Mouse (Mus musculus) 416B (cell line): ENCODE measurements around the gene Mcl1.
A peak's percentile ranks its signal among the peaks of the same experiment; 100 is the strongest.
"Not testable (repeated sequence)": the region's sequence is repeated elsewhere in the genome, so short reads cannot be mapped to it uniquely, and the experiment has no call there.

ENCODE experiments used
- DNase-seq: peaks from one replicate; pipeline ENCODE4 v3.0.0; 2011; ENCODE audit warnings: low read depth

Gene Mcl1

GRCm38 (mm10) chr3:95658236-95658867, at the start of gene Mcl1:
Gene Mcl1, plus strand, starts transcription at chr3:95658788.
- peak; percentile 95 for DNase-seq

GRCm38 (mm10) chr3:95609195-95609594, 49.4 kb upstream of the Mcl1 start:
- DNase-seq = no peak

- no peak for DNase-seq
These were observed 44.6 kb upstream of the Mcl1 start for GRCm38 (mm10) chr3:95613996-95614395.

DNA sequence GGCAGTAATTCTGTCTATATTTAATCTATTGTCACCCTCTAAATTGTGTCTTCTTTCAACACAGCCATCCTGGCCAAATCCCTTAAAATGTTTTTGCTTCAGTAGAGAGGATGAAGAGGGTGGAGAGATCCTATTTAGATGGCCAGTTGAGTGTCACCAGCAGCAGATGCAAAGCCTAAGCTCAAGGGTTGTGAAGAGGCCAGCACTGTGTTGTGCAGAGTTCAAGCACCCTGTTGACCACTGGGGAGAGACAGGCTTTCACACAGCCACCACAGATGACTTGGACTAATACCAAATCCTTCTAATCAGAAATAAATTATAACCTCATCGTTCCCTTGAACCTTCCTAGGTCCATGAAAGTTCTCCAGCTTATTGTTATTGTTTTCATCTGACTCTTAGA, 40.1 kb upstream of the Mcl1 start:
- no peak for DNase-seq

- DNase-seq = no peak
These were observed 37.3 kb upstream of the Mcl1 start for GRCm38 (mm10) chr3:95621241-95621640.

DNA sequence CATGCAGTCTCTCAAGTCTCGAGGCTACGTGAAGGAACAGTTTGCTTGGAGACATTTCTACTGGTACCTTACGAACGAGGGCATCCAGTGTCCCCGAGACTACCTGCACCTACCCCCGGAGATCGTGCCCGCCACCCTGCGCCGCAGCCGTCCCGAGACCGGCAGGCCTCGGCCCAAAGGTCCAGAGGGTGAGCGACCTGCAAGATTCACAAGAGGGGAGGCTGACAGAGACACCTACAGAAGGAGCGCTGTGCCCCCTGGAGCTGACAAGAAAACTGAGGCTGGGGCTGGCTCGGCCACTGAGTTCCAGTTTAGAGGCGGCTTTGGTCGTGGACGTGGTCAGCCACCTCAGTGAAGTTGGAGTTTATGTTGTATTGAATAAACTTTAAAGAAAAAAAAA, 36.2 kb upstream of the Mcl1 start:
- not testable (repeated sequence) for DNase-seq

- DNase-seq = no peak
These were observed 35.0 kb upstream of the Mcl1 start for GRCm38 (mm10) chr3:95623551-95623950.

- DNase-seq = not testable (repeated sequence)
These were observed 34.5 kb upstream of the Mcl1 start for GRCm38 (mm10) chr3:95623991-95624515.

DNA sequence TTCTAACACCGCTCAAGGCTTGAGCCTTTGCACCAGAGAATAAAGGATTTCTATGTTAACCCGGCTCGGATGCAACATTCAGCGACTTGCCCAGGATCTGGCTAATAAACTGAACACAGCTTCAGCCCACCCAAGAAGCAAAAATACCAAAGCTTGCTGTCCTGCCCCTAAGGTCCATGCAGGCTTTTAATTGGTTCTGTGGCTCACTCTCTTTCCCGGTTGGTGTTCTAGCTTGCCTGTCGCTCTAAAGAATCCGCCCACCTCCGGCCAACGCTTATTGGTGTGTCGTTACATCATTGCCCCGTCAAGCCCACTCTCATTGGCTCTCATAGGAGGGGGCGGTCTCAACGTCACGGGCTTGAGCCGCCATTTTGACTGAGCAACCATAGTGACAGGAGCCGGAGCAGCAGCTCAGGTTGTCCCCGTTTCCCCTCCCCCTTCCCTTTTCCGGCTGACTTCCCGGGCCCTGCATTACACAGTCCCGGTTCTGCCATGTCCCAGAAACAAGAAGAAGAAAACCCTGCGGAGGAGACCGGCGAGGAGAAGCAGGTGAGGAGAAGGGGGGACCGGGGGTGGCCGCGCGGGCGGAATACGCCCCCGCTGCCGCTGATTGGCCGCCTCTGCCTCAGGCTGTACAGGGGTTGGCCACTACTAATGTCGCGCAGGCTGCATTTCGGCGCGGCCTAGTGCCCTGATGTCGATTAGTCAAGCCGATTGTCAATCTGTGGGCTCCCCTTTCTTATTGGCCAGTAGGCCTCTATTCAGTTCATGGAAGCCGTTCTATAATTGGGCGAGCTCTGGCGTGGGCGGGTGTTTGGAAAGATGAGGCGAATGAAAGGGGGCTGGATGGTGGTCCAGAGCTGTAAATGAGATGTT, 33.7 kb upstream of the Mcl1 start, which contains the start of gene Ensa:
Ensa (plus strand) TSS at position 366 of the 876 bp plus-strand sequence.
- peak; percentile 100 for DNase-seq

- no peak for DNase-seq
These were observed 30.8 kb upstream of the Mcl1 start for GRCm38 (mm10) chr3:95627763-95628162.

DNA sequence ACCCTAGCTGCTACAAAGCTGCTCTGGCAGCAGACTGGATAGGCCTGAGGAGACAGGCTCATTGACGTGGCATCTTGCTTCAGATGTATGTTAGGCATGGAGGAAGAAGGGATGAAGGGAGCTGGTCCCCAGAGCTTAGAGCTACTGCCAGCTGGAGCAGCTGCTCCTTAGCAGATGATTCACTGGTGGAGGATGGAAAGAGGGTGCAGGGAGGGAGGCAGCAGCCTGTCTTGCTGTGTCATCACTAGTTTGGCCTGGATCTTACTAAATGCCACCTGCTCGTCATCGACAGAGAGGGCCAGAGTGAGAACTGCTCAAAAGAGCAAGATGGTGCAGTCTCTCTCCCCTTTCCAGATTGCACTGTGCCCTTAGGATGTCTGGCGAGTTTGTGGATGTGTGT, 28.8 kb upstream of the Mcl1 start:
- DNase-seq = no peak

DNA sequence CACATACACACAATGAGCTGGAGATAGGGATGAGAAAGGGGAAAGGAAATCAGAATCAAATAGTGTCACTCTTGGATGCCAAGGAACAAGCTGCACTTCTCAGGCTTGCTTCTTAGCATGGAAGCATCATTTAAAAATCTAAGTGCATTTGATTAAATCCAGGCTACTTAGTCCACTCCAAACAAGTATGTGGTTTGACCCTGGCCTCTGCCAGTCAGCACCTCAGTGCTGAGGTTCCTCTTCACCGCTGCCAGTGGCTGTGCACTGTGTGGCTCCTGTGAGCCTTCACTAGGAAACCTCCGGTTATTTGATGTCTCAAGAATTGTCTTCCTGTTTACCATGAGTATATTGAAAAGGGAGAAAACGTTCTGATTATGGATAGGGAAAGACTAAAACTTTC, 27.7 kb upstream of the Mcl1 start:
- DNase-seq = no peak

- DNase-seq = no peak
These were observed 27.3 kb upstream of the Mcl1 start for GRCm38 (mm10) chr3:95631304-95631703.

DNA sequence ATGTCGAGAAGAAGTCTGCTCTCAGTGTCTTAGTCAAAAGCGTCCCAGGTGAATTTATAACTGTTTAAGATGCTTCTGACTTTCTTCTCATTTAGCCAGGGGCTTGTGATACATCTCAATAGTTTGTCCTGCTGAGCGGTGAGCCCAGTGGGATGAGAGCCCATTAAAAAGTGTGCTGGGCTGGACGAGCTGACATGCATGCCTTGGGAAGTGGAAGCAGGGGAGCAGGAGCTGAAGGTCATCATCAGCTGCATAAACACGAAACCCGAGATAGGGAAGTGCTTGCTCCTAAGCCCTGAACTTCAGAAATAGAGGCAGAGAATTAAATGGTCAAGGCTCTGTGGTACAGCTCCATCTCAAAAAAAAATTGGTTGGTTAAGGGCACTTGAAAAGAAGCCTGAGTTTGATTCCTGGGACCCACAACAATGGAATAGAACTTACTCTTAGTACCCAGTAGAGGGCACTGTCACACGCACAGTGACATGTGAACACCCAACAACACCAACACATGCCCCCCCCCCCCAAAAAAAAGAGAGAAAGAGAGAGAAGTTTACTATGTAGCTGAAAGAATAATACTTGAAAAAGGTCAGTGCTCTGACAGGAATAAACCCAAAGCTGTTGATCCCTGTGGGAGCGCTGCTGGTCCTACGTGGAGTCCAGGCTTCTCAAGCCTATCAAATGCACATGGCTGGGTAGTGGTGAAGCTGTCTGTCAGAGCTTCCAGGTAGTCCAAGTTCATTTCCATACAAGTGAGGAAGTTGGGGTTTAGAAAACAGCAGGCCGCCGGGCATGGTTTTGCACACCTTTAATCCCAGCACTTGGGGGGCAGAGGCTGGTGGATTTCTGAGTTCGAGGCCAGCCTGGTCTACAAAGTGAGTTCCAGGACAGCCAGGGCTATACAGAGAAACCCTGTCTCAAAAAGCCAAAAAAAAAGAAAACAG, 25.7 kb upstream of the Mcl1 start:
- peak; percentile 70 for DNase-seq

- DNase-seq = no peak
These were observed 23.0 kb upstream of the Mcl1 start for GRCm38 (mm10) chr3:95635636-95636035.

DNA sequence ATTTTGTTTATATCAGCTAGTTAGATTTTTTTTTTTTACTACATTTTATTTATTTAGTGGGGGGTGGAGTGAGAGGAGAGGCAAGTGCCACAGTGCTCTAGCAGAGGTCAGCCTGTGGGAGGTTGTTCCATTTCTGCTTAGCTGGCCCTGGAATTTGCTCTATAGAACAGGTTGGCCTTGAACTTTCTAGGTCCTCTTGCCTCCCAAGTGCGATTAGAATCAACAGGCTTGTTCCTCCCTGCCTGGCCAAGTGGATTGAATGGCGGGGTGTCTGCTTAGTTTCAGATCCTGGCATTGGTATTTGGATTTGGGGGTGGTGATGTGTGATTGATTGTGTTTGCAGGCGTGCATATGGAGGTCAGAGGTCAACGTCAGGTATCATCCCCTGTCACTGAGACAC, 22.5 kb upstream of the Mcl1 start:
- no peak for DNase-seq

- no peak for DNase-seq
These were observed 18.9 kb upstream of the Mcl1 start for GRCm38 (mm10) chr3:95639694-95640093.

DNA sequence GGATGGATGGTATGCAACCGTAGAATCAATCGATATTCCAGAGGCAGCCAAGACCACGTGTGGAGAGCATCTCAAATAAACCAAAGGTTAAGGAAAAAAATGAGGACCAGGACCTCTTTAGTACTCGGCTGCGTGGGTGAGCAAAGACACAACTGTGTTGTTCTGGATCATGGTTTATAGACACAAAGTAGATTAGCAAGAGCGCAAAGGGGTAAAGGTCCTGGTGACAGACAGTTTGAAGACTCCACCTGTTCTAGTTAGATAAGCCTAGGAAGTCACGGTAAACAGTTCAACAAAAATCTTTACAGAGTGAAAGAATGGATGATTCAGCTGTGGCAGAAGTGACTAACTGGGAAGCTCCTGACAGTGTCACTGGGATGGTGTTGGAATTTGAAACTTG, 15.5 kb upstream of the Mcl1 start:
- no peak for DNase-seq

- DNase-seq = peak; percentile 91
These were observed 13.0 kb upstream of the Mcl1 start for GRCm38 (mm10) chr3:95645313-95646235.

DNA sequence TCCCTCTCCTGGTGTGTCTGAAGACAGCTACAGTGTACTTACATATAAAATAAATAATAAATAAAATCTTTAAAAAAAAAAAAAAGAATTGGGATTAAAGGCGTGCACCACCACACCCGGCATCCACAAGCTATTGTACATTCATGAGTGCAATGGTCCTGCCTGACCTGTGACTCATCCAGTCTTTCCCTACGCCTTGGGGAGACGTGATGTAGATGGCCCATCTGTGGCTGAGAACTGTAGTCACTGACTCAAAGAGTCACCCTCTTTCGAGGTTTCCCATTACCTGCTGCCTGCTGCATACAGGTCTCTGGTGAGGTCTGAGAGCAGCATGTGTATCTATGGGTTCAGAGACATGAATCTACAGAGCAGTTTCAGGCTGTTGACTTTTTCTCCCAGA, 10.6 kb upstream of the Mcl1 start:
- peak; percentile 59 for DNase-seq
